Mouse (Mus musculus): ENCODE results near the gene Slc5a5. TPM values are rescaled to one million over a fixed set of nuclear protein-coding genes. Genes with fewer than 3 reads are reported as not detected.

Gene Slc5a5
- polyA plus RNA-seq, 1 experiment, result not detected

DNA sequence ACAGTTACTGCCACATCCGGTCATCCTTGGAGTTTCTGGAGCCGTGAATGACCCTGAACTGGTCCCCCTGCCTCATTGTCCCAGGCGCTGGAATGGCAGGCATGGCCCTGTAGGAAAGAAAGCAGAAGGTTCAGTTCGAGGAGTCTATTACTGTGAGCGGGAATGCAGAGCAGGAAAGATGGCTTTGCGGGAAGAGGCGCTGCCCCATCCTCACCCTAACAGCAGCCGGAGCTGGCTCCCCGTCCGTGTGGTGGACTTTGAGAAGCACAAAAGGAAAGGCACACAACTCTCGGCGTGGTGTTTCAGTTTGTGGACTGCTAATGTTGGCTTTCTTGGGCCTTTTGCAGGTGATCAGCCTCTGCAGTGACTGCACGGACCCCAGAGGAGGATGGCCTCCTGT, 18.1 kb downstream of the Slc5a5 start:
- TF ChIP-seq CTCF (IDR thresholded peaks at IDR 0.05; ENCODE audit: insufficient read depth, low read depth, low read length) (no peak), POLR2A (IDR thresholded peaks at IDR 0.05; ENCODE audit: insufficient read depth, low read depth, low read length) (no peak)
- WGBS, result 89% methylated on average over 13 of the region's 13 CpGs
- no peak overlapping the region for H3K27ac ChIP-seq (ENCODE audit: insufficient read depth, low read depth, low read length)

DNA sequence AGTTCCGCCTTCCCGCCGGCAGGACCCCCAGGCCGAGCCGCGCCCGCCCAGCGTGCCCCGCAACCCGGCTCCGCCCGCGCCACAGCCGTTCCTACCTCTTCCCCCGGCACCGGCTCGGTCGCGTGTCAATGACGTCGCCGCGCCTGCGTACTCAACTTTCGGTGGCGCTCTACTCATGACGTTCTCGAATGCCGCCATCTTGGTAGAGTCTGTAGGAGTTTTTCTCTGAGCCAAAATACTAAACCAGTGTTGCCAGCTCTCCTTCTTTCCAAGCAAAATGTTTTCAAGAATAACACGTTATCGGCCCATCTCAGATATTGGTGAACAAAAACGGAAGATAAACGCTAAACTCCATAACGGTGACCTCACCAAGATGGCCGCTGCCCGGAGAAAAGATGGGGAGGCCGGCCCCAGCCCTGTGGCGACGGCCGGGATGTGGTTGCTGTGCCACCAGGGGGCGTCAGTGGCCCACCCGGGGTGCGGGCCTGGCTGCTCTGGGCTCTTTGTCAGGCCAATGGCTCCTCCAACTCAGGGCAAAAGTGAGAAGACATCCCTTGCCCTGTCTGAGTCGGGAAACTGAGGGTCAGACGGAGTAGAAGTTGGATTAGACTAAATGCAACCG, 19.1 kb downstream of the Slc5a5 start, which contains the start of gene Ccdc124:
Ccdc124 (minus strand) TSS at position 572 of the 622 bp plus-strand sequence.
- Histone ChIP-seq H3K4me1 (ENCODE audit: control insufficient read depth, insufficient read depth, low read length) (peaks cover 30% of the 10 kb centered on the region), H3K4me3 (ENCODE audit: insufficient read depth, low read depth, low read length) (peak within 1 kb of the TSS; percentile 95), H3K27ac (ENCODE audit: insufficient read depth, low read depth, low read length) (peak within 1 kb of the TSS; percentile 98)
- TF ChIP-seq CTCF (IDR thresholded peaks at IDR 0.05; ENCODE audit: insufficient read depth, low read depth, low read length) (peak; percentile 96), POLR2A (IDR thresholded peaks at IDR 0.05; ENCODE audit: insufficient read depth, low read depth, low read length) (no peak; the same call in none of the 2 replicates)
- WGBS, result 1% methylated on average over 46 of the region's 46 CpGs

More for the DNA sequence above, 18.1 kb downstream of the Slc5a5 start:
- Histone ChIP-seq H3K4me1 (ENCODE audit: control insufficient read depth, insufficient read depth, low read length) (peaks cover 21% of the 10 kb centered on the region), H3K4me3 (ENCODE audit: insufficient read depth, low read depth, low read length) (no peak overlapping the region)

DNA sequence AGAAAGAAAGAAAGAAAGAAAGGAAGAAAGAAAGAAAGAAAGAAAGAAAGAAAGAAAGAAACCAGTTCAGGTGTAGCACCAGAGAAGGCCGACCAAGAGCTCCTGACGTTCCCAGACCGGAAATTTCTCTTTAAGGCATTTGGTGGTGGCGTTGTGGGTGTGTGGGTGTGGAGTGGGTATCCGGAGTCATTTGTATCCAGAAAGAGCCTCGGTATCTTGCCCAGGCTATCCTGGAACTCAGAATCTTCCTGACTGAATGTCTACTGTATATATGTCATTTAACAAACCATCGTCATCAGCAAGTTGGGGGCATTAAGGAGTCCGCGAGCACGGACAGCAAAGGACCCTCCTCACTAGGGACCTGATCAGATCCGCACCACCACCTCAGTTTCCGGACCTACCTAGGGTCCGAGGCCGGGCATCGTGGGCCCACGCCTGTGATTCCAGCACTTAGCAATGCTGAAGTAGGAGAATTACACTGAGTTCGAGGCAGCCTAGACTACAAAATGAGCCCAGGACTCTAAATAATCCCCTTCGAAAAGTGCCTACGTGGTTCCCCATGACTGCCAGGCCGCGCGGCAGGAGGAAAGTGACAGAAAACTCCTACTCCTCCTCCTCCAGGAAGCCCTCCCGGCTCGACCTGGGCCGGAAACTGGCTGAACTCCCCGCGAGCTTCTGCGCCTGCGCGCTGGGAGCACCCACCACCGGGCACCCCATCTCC, 19.8 kb downstream of the Slc5a5 start:
- Histone ChIP-seq H3K4me1 (ENCODE audit: control insufficient read depth, insufficient read depth, low read length) (peaks cover 34% of the 10 kb centered on the region), H3K27ac (ENCODE audit: insufficient read depth, low read depth, low read length) (no peak overlapping the region; the same call in 1 of the 2 replicates), H3K4me3 (ENCODE audit: insufficient read depth, low read depth, low read length) (peak overlapping the region; percentile 95)
- TF ChIP-seq CTCF (IDR thresholded peaks at IDR 0.05; ENCODE audit: insufficient read depth, low read depth, low read length) (no peak), POLR2A (IDR thresholded peaks at IDR 0.05; ENCODE audit: insufficient read depth, low read depth, low read length) (no peak)
- 2% methylated on average over 31 of the region's 31 CpGs for WGBS

DNA sequence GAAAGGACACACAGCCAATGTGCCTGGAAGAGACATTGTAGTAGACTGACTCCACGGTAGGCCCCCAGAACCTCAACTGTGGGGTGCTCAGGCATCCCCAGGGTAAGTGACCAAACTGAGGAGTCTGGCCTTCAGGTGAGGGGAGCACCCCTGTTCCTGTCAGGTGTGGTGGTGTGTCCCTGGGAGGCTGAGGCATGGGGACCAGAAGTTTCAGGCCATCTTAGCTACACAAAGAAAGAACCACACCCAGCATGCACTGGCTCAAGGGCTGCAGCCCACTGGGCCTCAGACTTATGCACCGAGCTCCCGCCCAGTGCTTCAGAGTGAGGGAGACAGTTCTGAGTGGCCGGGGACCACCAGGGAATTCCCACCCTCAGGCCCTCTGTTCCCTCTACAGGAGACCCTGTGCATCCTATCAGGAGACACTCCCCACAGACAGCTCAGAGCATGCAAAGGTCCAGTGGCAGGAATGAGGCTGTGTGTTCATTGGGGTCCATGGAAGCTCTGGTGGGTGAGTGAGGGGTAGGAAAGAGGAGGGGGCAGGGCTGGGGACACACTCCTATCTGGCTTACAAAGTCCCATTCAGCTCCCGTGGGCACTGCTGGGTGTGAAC, 21.3 kb downstream of the Slc5a5 start:
- no peak overlapping the region for H3K4me3 ChIP-seq (ENCODE audit: insufficient read depth, low read depth, low read length)
- peaks cover 34% of the 10 kb centered on the region for H3K4me1 ChIP-seq (ENCODE audit: control insufficient read depth, insufficient read depth, low read length)
- WGBS, result 79% methylated on average over 5 of the region's 5 CpGs
- TF ChIP-seq CTCF (IDR thresholded peaks at IDR 0.05; ENCODE audit: insufficient read depth, low read depth, low read length), result no peak
- no peak for TF ChIP-seq POLR2A (IDR thresholded peaks at IDR 0.05; ENCODE audit: insufficient read depth, low read depth, low read length)
- H3K27ac ChIP-seq (ENCODE audit: insufficient read depth, low read depth, low read length), result no peak overlapping the region

DNA sequence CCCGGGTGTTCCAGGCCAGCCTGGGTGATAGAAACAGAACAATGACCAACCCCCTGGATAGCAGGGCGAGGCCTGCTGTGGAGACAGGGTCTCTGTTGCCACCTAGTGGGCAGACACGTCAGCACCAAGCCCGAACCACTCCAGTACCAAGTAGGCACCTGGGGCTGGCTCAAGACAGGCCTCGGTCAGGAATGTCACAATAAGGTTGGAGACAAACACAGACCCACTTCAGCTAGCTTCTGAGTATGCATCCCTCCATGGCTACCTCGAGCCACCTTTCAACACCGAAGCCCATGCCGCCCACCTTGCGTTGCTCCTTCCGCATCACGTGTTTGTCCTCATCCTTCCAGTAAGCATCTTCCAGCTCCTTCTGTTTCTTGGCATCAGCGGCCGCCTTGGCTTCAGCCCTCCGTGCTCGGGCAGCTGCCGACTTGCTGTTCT, 22.9 kb downstream of the Slc5a5 start:
- TF ChIP-seq CTCF (IDR thresholded peaks at IDR 0.05; ENCODE audit: insufficient read depth, low read depth, low read length) (peak; percentile 84), POLR2A (IDR thresholded peaks at IDR 0.05; ENCODE audit: insufficient read depth, low read depth, low read length) (no peak)
- 39% methylated on average over 16 of the region's 16 CpGs for WGBS
- Histone ChIP-seq H3K4me3 (ENCODE audit: insufficient read depth, low read depth, low read length) (no peak overlapping the region), H3K4me1 (ENCODE audit: control insufficient read depth, insufficient read depth, low read length) (peaks cover 45% of the 10 kb centered on the region), H3K27ac (ENCODE audit: insufficient read depth, low read depth, low read length) (no peak overlapping the region)

DNA sequence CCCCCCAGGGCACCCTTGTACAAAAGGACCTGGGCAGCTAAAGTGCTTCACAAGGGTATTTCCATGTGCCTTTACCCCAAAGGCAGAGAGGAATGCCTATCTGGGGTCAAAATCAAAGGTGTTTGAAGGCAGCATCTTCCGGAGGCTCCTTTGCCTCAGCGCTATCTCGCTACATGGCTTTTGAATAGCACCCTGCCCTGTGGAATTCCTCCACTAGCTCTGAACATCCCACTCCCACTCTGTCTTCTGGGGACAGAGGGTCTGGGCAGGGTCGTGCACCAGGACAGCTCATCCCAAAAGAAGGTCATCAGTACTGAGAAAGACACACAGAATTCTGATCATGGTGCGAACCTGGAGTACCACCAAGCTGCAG, 23.4 kb downstream of the Slc5a5 start:
- Histone ChIP-seq H3K4me1 (ENCODE audit: control insufficient read depth, insufficient read depth, low read length) (peaks cover 50% of the 10 kb centered on the region), H3K4me3 (ENCODE audit: insufficient read depth, low read depth, low read length) (no peak overlapping the region), H3K27ac (ENCODE audit: insufficient read depth, low read depth, low read length) (no peak overlapping the region)
- 45% methylated on average over 5 of the region's 5 CpGs for WGBS
- TF ChIP-seq POLR2A (IDR thresholded peaks at IDR 0.05; ENCODE audit: insufficient read depth, low read depth, low read length), result no peak
- no peak for TF ChIP-seq CTCF (IDR thresholded peaks at IDR 0.05; ENCODE audit: insufficient read depth, low read depth, low read length)

DNA sequence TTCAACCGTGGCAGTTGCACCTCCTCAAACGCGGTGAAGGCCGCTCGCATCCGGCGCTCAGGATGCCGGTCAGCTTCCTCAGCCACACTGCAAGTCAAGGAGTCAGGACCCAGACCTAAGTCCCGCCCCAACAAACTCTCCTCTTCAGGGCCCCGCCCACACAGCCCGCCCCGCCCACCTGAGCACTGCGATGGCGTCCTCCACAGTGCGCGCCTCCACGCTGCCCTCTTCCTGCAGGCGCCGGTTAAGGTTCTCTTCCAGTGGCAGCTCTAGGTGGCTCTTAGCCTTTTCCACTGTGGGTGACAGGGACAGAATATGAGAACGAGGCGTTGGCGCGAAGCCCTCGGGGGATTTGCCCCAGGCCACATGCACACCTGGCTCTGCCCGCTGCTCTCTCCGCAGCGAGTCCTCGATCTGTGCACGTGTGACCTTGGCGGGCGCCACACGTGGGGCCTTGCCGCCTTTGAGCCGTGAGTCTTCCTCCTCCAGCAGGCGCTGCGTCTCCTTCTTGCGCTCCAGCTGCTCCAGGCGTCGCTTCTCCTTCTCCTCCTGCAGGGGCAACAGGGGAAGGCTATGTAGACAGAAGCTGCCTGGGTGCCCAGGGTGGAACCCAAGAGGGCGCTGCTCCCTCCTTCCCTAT, 23.9 kb downstream of the Slc5a5 start:
- Histone ChIP-seq H3K4me3 (ENCODE audit: insufficient read depth, low read depth, low read length) (no peak overlapping the region), H3K27ac (ENCODE audit: insufficient read depth, low read depth, low read length) (no peak overlapping the region), H3K4me1 (ENCODE audit: control insufficient read depth, insufficient read depth, low read length) (peaks cover 50% of the 10 kb centered on the region)
- TF ChIP-seq POLR2A (IDR thresholded peaks at IDR 0.05; ENCODE audit: insufficient read depth, low read depth, low read length) (no peak), CTCF (IDR thresholded peaks at IDR 0.05; ENCODE audit: insufficient read depth, low read depth, low read length) (no peak)
- 34% methylated on average over 40 of the region's 40 CpGs for WGBS

DNA sequence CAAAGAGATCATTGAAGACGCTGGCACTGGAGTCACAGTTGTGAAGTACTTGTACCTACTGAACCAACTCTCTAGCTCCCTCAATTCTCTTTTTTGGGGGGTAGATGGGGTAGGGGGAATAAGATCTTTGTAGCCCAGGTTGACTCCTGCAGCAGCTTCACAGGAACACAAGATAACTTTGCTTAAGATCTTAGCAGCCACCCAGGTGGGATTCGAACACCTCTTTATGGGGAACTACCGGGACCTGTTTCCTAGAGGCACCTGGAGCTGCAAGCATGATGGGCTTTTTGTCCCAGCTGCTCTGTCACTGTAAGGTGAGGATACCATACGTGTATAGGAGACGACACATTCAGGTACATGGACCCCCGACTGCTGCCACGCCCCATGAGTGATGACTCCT, 26.0 kb downstream of the Slc5a5 start:
- TF ChIP-seq CTCF (IDR thresholded peaks at IDR 0.05; ENCODE audit: insufficient read depth, low read depth, low read length), result no peak
- TF ChIP-seq POLR2A (IDR thresholded peaks at IDR 0.05; ENCODE audit: insufficient read depth, low read depth, low read length), result no peak
- peaks cover 55% of the 10 kb centered on the region for H3K4me1 ChIP-seq (ENCODE audit: control insufficient read depth, insufficient read depth, low read length)
- no peak overlapping the region for H3K27ac ChIP-seq (ENCODE audit: insufficient read depth, low read depth, low read length)

More for the DNA sequence above, 26.0 kb downstream of the Slc5a5 start:
- WGBS, result 85% methylated on average over 7 of the region's 7 CpGs
- no peak overlapping the region for H3K4me3 ChIP-seq (ENCODE audit: insufficient read depth, low read depth, low read length)

Data from olfactory bulb, adult 2 months (tissue).